Mouse (Mus musculus): ENCODE data around the gene Prph. TPM values are rescaled to one million over a fixed set of nuclear protein-coding genes. Genes with fewer than 3 reads are reported as not detected.

Prph gene
- polyA plus RNA-seq, 1 experiment: not detected

DNA sequence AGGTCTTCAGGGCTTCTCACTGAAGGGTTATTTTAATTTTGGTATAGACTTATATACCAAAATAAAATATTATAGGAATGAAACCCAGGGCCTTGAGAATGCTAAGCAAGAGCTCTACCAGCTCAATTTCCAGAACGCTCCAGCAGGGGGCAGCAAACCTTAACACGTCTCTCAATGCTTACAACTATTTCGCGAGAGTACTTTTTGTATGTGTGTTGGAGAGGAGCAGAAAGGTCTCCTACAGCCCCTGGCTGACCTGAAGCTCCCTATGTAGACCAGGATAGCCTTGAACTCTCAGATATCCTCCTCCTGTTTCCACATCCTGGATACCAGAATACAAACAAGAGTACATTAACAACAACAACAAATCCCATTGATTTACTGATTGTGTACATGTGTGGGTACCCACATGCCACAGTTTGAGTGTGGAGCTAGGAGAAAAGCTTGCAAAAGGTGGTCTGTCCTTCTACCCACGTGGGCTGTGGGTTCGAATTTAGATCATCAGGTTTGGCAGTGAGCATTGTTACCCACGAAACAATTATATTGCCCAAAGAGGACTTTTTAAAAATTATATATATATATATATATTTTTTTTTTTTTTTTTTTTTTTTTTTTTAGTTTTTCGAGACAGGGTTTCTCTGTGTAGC, 30.2 kb upstream of the Prph start:
- Histone ChIP-seq H3K27ac (ENCODE audit: insufficient read depth, low read depth, low read length) (no peak overlapping the region), H3K4me1 (ENCODE audit: control insufficient read depth, insufficient read depth, low read length) (peaks cover 13% of the 10 kb centered on the region), H3K4me3 (ENCODE audit: insufficient read depth, low read length) (no peak overlapping the region)
- TF ChIP-seq POLR2A (IDR thresholded peaks at IDR 0.05; ENCODE audit: borderline replicate concordance, low read depth, low read length) (no peak), CTCF (IDR thresholded peaks at IDR 0.05; ENCODE audit: low read depth, low read length) (peak; percentile 34; the same call in 1 of the 2 replicates)

DNA sequence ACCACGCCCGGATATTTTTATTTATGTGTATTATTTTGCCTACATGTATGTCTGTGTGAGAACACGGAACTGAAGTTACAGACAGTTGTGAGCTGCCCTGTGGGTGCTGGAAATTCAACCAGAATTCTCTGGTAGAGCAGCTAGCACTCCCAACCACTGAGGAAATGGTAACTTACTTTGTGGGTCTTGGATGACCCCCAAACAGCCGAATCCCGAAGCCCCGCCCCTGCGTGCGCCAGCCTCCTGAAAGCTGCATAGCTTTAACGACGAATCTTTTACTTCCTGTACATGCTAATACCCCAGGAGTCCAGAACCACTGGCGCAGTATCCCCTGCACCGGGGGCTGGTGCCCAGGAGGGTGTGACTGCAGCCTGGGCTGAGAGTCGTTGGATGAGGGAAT, 29.6 kb upstream of the Prph start:
- H3K4me1 ChIP-seq (ENCODE audit: control insufficient read depth, insufficient read depth, low read length): peaks cover 13% of the 10 kb centered on the region
- no peak overlapping the region for H3K27ac ChIP-seq (ENCODE audit: insufficient read depth, low read depth, low read length)
- no peak overlapping the region for H3K4me3 ChIP-seq (ENCODE audit: insufficient read depth, low read length)
- TF ChIP-seq CTCF (IDR thresholded peaks at IDR 0.05; ENCODE audit: low read depth, low read length) (no peak), POLR2A (IDR thresholded peaks at IDR 0.05; ENCODE audit: borderline replicate concordance, low read depth, low read length) (no peak)

DNA sequence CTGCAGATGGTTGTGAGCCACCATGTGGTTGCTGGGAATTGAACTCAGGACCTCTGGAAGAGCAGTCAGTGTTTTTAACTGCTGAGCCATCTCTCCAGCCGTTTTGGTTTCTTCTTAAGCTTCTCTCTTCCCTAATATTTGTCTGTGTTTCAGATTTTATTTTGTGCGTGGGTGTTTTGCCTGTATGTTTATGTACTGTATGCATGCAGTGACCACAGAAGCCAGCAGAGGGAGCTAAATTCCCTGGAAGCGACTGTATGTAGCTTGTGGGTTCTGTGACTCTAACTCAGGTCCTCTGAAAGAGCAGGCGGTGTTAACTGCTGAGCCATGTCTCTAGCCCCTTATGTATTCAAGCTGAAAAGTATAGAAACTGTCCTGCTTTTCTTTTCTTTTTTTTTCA, 28.7 kb upstream of the Prph start:
- Histone ChIP-seq H3K27ac (ENCODE audit: insufficient read depth, low read depth, low read length) (no peak overlapping the region), H3K4me3 (ENCODE audit: insufficient read depth, low read length) (no peak overlapping the region), H3K4me1 (ENCODE audit: control insufficient read depth, insufficient read depth, low read length) (peaks cover 13% of the 10 kb centered on the region)
- no peak for TF ChIP-seq POLR2A (IDR thresholded peaks at IDR 0.05; ENCODE audit: borderline replicate concordance, low read depth, low read length)
- TF ChIP-seq CTCF (IDR thresholded peaks at IDR 0.05; ENCODE audit: low read depth, low read length): peak; percentile 43; the same call in 1 of the 2 replicates

DNA sequence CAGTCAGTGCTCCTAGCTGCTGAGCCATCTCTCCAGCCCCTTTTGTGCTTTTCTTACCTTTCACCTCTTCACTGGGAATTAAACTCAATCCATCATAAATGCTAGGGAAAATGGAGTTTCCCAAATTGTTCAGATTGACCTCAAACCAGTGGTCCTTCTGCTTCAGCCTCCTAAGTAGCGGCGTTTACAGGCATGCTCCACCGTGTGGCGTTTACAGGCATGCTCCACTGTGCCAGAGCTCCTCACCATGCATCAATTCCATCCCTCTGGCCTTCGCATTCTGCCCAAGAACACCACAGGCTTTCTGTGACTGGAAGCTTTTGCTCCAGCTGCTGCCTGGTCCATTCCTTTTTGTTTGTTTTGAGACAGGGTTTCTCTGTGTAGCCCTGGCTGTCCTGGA, 27.9 kb upstream of the Prph start:
- Histone ChIP-seq H3K27ac (ENCODE audit: insufficient read depth, low read depth, low read length) (no peak overlapping the region), H3K4me3 (ENCODE audit: insufficient read depth, low read length) (no peak overlapping the region), H3K4me1 (ENCODE audit: control insufficient read depth, insufficient read depth, low read length) (peaks cover 13% of the 10 kb centered on the region)
- TF ChIP-seq POLR2A (IDR thresholded peaks at IDR 0.05; ENCODE audit: borderline replicate concordance, low read depth, low read length) (no peak), CTCF (IDR thresholded peaks at IDR 0.05; ENCODE audit: low read depth, low read length) (no peak)

DNA sequence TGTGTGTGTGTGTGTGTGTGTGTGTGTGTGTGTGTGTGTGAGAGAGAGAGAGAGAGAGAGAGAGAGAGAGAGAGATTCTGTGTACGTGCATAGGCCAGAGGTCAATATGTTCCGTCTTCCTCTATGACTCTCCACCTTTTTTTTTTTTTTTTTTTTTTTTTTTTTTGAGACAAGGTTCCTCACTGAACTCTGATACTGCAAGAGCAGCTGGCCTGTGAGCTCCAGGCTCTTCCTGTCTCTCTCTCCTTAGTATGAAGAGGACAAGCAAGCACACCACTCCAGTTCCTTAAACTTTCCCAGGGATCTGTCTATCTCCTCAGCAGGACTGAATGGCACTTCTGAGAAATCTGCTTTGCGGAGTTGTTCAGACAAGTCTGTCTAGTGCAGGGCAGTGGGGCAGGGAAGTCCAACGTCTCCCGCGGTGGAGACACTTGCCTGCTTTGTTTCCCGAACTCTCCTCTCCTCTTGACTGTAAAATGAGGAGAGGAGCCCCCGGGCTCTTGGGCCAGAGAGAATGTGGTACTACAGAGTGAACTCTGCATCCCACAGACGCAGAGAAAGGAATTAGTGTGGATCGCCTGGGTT, 26.0 kb upstream of the Prph start:
- Histone ChIP-seq H3K4me3 (ENCODE audit: insufficient read depth, low read length) (peak overlapping the region; percentile 89), H3K4me1 (ENCODE audit: control insufficient read depth, insufficient read depth, low read length) (peaks cover 19% of the 10 kb centered on the region), H3K27ac (ENCODE audit: insufficient read depth, low read depth, low read length) (peak overlapping the region; percentile 83)
- TF ChIP-seq POLR2A (IDR thresholded peaks at IDR 0.05; ENCODE audit: borderline replicate concordance, low read depth, low read length) (no peak), CTCF (IDR thresholded peaks at IDR 0.05; ENCODE audit: low read depth, low read length) (no peak)

DNA sequence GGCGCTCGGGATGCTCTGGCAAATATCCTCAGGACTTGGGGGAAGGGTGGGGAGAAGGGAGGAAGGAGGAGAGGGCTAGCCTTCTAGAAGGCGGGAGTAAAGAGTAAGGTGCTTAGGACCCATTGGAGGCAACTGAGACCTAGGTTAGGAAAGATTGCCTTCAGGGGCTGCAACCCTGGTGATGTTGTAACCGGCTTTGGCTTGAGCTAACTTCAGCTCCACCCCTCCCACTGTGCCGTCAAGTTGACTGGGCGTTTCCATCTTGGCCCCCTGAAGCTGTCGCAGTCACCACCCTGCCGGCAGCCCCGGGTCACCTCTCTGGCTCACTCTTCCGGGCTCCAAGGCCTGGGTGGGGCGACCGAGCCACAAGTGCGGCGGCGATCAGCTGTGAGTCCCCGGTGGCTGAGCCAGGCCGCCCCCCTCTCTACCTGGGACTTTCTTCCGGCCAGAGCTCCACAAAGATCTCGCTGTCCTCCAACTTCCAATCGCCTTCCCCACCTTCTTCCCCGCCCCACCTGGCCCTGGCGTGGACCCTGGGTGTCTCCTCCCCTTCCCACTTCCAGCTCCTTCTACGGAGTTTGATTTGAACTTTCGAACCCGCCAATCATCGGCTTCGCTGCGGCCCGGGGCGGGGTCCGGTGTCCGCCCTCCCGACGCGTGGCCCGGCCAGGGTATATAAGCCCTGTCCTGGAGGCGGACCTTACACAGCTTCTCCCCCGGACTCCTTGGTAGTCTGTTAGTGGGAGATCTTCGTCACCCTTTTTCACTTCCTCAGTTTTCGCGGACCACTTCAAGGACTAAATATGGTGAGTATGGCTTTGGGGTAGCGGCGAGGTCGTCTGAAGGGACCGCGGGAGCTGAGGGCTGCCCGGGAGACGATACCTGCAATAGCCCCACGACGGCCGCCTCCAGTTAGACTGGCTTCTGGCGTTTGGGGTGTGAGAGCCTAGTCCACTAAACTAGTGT, 25.1 kb upstream of the Prph start, which contains the start of gene Tuba1c:
Tuba1c (plus strand) TSS at position 273 of the 966 bp plus-strand sequence.
- 0 out of 2 replicates have a peak, but pooled peaks have one; percentile 10 for TF ChIP-seq POLR2A (IDR thresholded peaks at IDR 0.05; ENCODE audit: borderline replicate concordance, low read depth, low read length)
- TF ChIP-seq CTCF (IDR thresholded peaks at IDR 0.05; ENCODE audit: low read depth, low read length): no peak
- Histone ChIP-seq H3K4me1 (ENCODE audit: control insufficient read depth, insufficient read depth, low read length) (peaks cover 23% of the 10 kb centered on the region), H3K27ac (ENCODE audit: insufficient read depth, low read depth, low read length) (peak within 1 kb of the TSS; percentile 92), H3K4me3 (ENCODE audit: insufficient read depth, low read length) (peak within 1 kb of the TSS; percentile 89)

DNA sequence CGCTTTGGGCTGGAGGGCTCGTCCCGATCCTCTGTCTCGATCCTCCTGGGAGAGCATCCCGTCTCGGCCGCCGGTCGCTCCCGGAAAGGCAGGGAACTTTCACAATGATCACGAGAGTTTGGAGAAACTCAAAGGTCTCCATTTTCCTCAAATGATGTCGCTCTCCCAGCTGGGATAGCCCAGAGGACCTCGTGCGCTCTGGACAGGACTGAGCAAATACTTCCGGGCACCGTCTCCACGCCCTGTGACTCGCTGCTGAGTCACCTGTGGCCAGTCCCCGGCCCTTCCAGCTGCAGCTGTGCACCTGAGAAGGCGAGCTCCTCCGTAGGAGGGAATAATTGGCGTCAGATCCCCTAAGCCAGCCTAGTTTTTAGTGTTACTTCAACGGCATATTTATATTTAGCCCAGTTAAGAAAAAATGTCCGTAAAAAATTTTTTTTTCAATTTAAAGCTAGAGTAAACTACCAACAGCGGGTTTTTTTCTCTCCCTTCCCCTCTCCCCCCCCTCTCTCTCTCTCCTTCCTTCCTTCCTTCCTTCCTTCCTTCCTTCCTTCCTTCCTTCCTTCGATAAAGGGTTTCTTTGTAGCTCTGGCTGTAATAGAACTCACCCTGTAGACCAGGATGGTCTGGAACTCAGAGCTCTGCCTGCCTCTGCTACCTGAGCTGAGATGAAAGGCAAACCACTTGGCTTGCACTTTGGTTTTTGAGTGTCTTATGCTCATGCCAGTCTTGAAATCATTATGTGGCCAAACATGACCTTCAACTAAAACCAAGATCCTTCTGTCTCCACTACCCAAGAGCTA, 24.2 kb upstream of the Prph start:
- Histone ChIP-seq H3K4me1 (ENCODE audit: control insufficient read depth, insufficient read depth, low read length) (peaks cover 20% of the 10 kb centered on the region), H3K27ac (ENCODE audit: insufficient read depth, low read depth, low read length) (peak overlapping the region; percentile 92), H3K4me3 (ENCODE audit: insufficient read depth, low read length) (peak overlapping the region; percentile 82)
- 0 out of 2 replicates have a peak, but pooled peaks have one; percentile 28 for TF ChIP-seq POLR2A (IDR thresholded peaks at IDR 0.05; ENCODE audit: borderline replicate concordance, low read depth, low read length)
- TF ChIP-seq CTCF (IDR thresholded peaks at IDR 0.05; ENCODE audit: low read depth, low read length): no peak

DNA sequence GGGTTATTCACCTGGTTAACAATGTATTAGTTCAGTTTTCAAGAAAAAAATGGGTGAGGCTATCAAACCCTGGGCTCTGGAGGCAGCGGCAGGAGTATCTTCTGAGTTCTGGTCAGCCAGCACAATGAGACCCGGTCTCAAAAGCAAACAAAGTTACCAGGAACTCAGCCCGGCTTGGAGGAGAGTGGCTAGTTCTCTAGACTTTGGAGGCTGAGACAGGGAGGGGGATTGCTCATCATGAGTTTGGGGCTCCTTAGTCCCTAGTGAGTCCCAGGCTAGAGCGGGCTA, 23.6 kb upstream of the Prph start:
- Histone ChIP-seq H3K27ac (ENCODE audit: insufficient read depth, low read depth, low read length) (peak overlapping the region; percentile 92), H3K4me3 (ENCODE audit: insufficient read depth, low read length) (peak overlapping the region; percentile 82), H3K4me1 (ENCODE audit: control insufficient read depth, insufficient read depth, low read length) (peaks cover 20% of the 10 kb centered on the region)
- TF ChIP-seq POLR2A (IDR thresholded peaks at IDR 0.05; ENCODE audit: borderline replicate concordance, low read depth, low read length) (no peak), CTCF (IDR thresholded peaks at IDR 0.05; ENCODE audit: low read depth, low read length) (no peak)
